Mouse (Mus musculus) heart, adult 2 months (tissue): ENCODE results near the gene Rab3il1.

Experiments
- CTCF ChIP-seq: fragments of 200-600 bp; IDR thresholded peaks from 2 replicates; pipeline ENCODE4 v1.8.1; 2022; ENCODE audit warnings: antibody characterized with exemption, mild to moderate bottlenecking, moderate library complexity
- EP300 ChIP-seq: fragments of 200-500 bp; IDR thresholded peaks from 2 replicates; pipeline ENCODE4 v1.6.1; 2011; ENCODE audit warnings: low read depth, low read length, control low read depth; ENCODE audit not compliant: insufficient read depth
- POLR2A ChIP-seq: fragments of 200-500 bp; IDR thresholded peaks from 2 replicates; pipeline ENCODE4 v1.6.1; 2011; ENCODE audit warnings: mild to moderate bottlenecking, low read depth, low read length, control low read depth; ENCODE audit not compliant: insufficient read depth

DNA sequence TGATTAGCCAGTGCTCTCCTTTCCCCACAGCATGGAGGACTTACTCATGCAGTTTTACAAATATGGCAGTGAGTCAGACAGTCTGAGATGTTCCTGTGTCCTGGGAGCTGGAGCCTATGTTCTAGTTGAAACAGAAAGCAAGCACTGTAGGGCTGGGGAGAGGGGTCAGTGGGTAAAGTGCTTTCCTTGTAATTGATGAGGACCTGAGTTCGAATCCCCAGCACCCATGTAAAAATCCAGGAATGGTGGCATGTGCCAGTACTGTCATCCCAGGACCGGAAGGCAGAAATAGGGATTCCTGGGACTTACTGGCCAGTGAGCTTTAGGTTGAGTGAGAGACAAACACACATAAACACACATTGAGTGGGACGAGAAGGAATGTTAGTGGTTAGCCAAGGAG, 55.2 kb downstream of the Rab3il1 start:
- TF ChIP-seq POLR2A: no peak
- TF ChIP-seq CTCF: no peak
- TF ChIP-seq EP300: no peak
